Mouse (Mus musculus): ENCODE results near the gene Casc1. TPM values are rescaled to one million over a fixed set of nuclear protein-coding genes. Genes with fewer than 3 reads are reported as not detected.

Casc1 gene
- not detected for polyA plus RNA-seq (2014; fragmentation: Illumina TruSeq; extraction: RNeasy Lipid Tissue Mini Kit (QIAGEN cat#74804); ENCODE audit: low read depth, low replicate concordance)

DNA sequence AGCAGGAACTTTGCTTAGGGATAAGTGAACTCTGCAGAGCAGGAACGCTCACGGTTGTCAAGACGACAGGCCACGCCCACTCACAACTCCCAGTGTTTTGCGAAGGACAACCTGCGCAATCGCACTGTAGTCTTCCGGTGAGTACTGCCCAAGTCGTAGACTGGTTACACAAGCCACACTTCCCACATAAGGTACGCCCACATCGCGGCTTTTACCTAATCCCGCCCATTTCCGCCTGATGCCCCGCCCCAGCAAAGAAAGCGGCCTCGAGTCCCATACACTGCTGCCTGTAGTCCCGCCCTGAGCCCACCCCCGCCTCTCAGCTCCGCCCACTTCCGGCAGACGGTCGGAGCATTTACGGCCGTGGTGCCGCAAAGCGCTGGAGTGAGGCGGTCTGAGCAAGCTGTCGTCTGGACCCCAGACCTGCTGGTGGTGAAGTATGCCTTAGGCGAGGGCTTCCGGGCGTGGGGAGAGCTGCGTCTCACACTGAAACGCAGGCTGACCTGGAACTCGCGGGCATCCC lies at the start of gene Casc1, which contains the start of gene Etfrf1:
TSS of gene Casc1 (minus strand) at position 190 of the 523 bp plus-strand sequence.
TSS of gene Etfrf1 (plus strand) at position 319 of the 523 bp plus-strand sequence.

DNA sequence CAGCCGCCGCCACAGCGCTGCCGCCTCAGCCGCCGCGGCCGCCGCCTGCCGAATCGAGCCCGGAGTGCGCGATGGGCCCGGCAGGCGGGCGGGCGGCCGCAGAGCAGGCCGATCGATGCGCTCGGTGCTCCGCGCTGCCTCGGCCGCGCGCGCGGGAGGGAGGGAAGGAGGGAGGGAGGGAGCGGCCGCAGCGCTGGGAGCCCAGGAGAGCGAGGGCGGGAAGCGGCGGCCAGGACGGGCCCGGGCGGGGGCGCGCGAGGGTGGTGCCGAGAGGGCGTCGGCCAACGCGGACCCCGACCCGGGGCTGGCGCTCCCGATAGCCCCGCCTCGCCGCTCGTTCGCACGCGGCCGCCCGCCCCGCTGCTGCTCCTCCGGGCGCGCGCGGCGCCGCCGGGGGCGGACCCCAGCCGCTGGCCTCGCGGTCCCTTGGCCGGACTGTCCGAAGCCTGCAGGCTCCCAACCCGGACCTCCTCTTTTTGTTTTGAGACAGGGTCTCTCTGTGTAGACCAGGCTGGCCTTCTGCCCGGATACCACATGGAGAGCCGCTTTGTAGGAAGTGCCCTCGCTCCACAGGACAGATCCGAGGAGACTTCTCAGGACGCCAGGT lies 39.5 kb upstream of the Casc1 start, which contains the start of gene Kras:
TSS of gene Kras (minus strand) at position 55 of the 607 bp plus-strand sequence.

Other genes starting within 250 kb of the Casc1 start
- not detected for gene Bcat1, start 134.8 kb downstream of the Casc1 start, polyA plus RNA-seq (2014; fragmentation: Illumina TruSeq; extraction: RNeasy Lipid Tissue Mini Kit (QIAGEN cat#74804); ENCODE audit: low read depth, low replicate concordance)
- 1.6 TPM for gene Lrmp, start 95.4 kb downstream of the Casc1 start, polyA plus RNA-seq (2014; fragmentation: Illumina TruSeq; extraction: RNeasy Lipid Tissue Mini Kit (QIAGEN cat#74804); ENCODE audit: low read depth, low replicate concordance)
- 225 TPM for gene Etfrf1, start 129 bp upstream of the Casc1 start, polyA plus RNA-seq (2014; fragmentation: Illumina TruSeq; extraction: RNeasy Lipid Tissue Mini Kit (QIAGEN cat#74804); ENCODE audit: low read depth, low replicate concordance)
- gene Kras, start 39.2 kb upstream of the Casc1 start, polyA plus RNA-seq (2014; fragmentation: Illumina TruSeq; extraction: RNeasy Lipid Tissue Mini Kit (QIAGEN cat#74804); ENCODE audit: low read depth, low replicate concordance) = 57.7 TPM

Data from liver, adult 10 weeks (tissue).